Mouse (Mus musculus): ENCODE measurements around the gene Acot6.

DNA sequence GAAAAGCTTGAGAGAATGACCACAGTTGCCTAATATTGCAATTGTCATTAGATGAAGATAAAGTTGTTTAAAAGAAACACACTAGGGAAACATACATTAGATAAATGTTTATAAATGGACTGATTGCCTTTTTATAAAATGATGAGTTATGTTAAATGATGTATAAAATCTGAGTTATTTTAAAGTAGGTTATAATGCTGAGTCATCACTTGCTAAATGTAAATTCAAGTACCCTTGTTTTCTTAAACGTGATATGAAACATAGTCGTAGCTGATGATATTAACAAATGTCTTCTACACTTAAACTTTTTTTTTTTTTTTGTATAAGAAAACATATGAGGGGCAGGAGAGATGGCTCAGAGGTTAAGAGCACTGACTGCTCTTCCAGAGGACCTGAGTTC lies 36.6 kb upstream of the Acot6 start:
- no peak for TF ChIP-seq CTCF (IDR thresholded peaks at IDR 0.05; ENCODE audit: control insufficient read depth, insufficient read depth, insufficient read length)
- TF ChIP-seq MAX (IDR thresholded peaks at IDR 0.05), result no peak
- TF ChIP-seq MYOG (IDR thresholded peaks at IDR 0.05; ENCODE audit: control insufficient read depth, extremely low read depth, insufficient read length), result no peak
- no peak for TF ChIP-seq USF1 (IDR thresholded peaks at IDR 0.05; ENCODE audit: low read depth)
- no peak for TF ChIP-seq FOSL1 (IDR thresholded peaks at IDR 0.05; ENCODE audit: insufficient read depth, low read length, poor library complexity, severe bottlenecking)
- TF ChIP-seq CEBPB (IDR thresholded peaks at IDR 0.05; ENCODE audit: low read depth), result no peak
